Mouse (Mus musculus) small intestine, adult 2 months (tissue): Measurements from ENCODE around the gene Gm17606.

Experiments
- CTCF ChIP-seq: fragments of 200-500 bp; IDR thresholded peaks from 2 replicates; pipeline ENCODE4 v1.5.1; 2012; ENCODE audit warnings: low read depth, mild to moderate bottlenecking, control low read depth, inconsistent platforms, low read length, moderate library complexity, mixed read lengths; ENCODE audit not compliant: insufficient replicate concordance, insufficient read length; ENCODE audit errors: extremely low read depth
- POLR2A ChIP-seq: fragments of 200-500 bp; IDR thresholded peaks from 2 replicates; pipeline ENCODE4 v1.6.1; 2012; ENCODE audit warnings: low read depth, mild to moderate bottlenecking, control low read depth, inconsistent platforms, low read length, moderate library complexity

DNA sequence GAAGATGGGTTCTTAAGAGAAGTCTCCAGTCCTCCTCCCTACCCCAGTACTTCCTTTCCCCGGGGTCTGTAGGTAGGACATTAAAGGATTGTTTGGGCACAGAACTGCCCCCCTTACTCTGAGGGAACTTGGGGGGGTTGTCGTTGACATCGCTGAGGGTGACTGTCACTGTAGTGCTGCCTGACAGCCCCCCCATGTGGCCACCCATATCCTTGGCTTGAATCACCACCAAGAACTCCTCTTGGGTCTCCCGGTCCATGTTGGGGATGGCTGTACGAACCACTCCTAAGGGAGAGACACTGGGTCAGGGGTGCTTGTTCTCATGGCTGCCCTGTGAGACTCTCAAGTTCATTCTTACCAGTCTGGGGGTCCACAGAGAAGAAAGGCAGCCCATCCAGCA lies 2.5 kb upstream of the Gm17606 start:
- no peak for TF ChIP-seq CTCF
- no peak for TF ChIP-seq POLR2A
